Mouse (Mus musculus) gastrocnemius, adult 18-20 months (tissue): ENCODE results near the gene Tmem273. TPM values are rescaled to one million over a fixed set of nuclear protein-coding genes. Genes with fewer than 3 reads are reported as not detected.

Experiments
- DNase-seq: peaks from one replicate; pipeline ENCODE4 v3.0.0; 2021; ENCODE audit warnings: low spot score
- total RNA-seq, 2 experiments: library from RNA; stranded (reverse); gene quantifications; 2 replicates each; pipeline ENCODE4 v1.2.3; 2021

The Tmem273 gene
- total RNA-seq, 2 experiments from 2014 or later = not detected

DNA sequence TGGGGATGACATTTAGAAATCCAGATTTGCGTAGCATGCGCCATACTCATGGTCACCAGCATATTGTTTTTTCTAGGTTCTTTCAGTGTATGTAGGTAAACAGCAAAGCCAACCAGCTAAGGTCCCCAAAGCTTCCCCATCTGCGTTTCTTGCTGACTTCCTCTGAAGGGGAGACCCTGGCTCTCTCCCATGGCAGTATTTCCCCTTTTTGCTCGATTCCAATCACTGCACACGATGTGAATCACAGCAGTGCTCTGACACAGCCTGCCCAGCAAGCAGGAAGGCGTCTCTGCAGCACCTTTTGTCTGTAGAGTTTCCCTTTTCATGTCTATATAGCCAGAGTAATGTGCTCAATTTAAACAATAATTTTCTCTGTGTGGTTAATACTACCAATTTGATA lies 26.7 kb downstream of the Tmem273 start:
- DNase-seq = no peak

DNA sequence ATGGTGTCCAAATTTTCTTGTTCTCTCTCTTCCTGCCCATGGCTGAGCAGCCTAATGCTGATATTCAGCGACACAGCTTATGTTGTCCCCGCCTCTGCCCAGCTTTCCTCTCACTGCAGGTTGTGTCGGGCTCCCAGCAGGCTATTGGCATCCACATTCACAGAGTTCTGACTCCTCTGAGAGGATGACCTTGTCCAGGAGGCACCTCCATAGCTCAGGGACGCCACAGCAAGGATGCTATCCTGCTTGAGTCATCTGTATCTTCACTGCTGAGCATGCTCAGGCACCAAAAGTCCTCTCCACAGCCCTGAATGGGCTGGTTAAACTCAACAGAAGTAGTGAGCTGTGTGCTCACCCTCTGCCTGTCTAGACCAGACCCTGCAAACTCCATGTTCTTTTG lies 29.2 kb downstream of the Tmem273 start:
- no peak for DNase-seq

GRCm38 (mm10) chr14:32816533-32816932 lies 30.8 kb downstream of the Tmem273 start:
- no peak for DNase-seq

DNA sequence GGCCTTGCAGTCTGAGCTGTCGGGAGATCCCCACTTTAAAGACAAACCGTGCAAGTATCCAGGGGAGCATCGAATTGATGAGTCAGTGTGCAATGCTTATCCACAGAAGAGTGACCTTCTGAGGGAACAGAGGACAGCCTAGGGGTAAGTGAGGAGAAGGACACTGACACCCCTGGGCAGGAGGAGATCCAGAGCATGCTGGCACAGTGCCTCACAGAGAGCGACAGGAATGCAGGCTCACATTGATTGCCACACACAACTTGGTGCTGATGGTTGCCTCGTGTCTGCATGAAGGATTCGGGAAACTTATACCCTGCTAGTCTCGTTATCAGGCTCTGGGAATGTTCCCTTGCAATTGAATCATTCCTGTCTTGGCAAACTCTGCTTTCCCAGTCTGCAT lies 31.5 kb downstream of the Tmem273 start:
- DNase-seq = no peak

DNA sequence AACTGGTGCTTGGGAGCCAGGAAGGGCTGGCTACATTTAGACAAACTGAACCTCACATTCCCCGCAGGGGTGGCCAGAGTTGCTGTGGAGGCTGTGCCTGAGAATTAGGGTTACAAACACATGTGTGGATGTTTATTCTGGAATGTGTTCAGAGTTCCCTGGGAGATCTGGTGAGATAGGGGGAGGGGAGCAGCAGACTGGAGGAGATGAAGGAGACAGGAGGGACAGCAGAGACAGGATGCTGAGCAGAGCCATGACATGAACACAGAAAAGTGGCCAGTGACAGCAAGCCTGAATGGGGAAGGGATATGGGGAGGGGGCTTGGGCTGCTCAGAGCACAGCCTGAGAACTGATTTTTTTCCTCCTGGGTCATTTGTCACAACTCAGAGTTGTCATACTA lies 33.5 kb downstream of the Tmem273 start:
- no peak for DNase-seq

GRCm38 (mm10) chr14:32822812-32823211 lies 37.0 kb downstream of the Tmem273 start:
- no peak for DNase-seq

DNA sequence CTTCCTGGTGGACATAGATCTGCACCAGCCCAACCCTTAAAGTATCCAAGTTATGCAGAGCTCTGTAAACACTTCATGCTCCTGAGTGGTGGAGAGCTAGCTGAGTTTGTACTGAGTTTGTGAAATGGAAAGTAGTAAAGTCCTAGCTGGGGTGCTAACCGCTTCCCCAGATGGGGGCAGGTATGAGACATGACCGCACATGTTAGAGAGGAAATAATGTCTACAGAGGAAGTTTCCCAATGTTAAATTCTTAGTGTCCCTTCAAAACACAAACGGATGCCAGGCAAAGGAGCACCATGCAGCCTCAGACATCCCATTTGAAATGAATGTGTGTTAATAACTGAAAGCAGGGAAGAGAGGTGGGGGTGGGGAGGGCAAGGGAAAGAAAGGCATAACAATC lies 38.1 kb downstream of the Tmem273 start:
- DNase-seq = no peak

- DNase-seq = no peak
These were observed 38.7 kb downstream of the Tmem273 start for GRCm38 (mm10) chr14:32824267-32825150.

DNA sequence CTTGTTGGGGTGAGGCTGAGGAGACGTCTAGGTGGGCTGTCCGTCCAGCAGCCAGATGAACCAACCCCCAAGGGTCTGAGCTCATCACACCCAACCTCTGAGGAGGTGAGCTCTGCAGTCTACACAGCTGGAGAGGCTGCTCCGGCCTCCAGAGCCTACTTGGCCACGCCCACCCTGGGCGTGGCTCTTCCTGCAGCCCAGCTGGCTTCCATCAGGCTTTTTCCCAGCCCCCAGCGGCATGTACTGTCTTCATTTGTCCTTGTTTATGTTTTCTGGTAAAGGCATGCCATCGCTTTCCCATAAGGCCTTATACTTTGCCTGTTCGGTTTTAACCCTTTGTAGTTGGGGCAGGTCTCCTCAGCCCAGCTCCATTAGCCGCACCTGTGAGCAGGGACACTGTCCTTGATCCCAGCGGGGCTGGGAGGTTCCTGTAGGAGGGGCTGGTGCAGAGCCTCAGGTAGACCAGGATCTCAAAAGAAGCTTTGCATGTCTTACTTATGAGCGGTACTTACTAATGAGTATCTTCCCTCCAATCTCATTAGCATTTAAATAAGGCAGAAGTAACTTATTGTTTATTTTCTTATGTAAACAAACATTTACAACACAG lies 39.8 kb downstream of the Tmem273 start:
- DNase-seq = peak; percentile 25

GRCm38 (mm10) chr14:32827165-32827564 lies 41.4 kb downstream of the Tmem273 start:
- peak; percentile 73 for DNase-seq

GRCm38 (mm10) chr14:32827994-32828650 lies 42.4 kb downstream of the Tmem273 start:
- DNase-seq = peak; percentile 60

- DNase-seq = no peak
These were observed 48.1 kb downstream of the Tmem273 start, which contains the start of gene Fam170b for GRCm38 (mm10) chr14:32833847-32834246. Gene Fam170b (plus strand): TSS chr14:32833962.

DNA sequence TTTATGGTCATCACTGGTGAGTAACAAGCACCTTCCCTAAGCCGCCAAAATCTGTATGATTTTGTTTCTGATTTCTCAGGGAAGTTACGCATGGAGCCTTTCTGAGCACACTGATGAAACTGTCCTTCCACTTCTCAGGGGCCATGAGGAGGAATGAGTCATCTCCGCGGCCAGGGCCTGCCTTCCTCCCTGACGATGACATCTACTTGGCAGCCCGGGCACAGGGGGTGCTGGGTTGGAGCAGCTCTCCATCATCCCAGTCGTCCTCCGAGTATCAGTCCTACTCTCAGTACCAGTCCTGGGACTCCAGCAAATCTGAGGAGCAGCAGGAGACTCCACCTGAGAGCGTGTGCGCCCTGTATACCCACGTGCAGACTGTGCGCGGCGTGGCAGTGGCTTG lies 49.4 kb downstream of the Tmem273 start:
- no peak for DNase-seq

DNA sequence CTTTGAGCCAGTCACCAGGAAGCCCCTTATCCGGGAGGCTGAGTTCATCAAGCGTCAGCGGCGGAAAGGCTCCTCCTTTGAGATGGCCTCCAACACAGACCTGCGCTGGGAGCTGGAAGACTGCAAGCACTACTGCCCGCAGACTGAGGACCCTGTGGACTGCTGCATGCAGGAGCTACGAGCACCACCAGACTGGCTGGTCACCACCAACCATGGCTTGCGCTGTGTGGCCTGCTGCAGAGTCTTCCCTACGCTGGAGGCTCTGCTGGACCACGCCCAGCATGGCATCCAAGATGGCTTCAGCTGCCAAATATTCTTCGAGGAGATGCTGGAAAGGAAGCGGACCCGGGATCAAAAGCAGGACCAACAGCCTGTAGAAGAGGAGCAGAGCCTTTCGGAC lies 49.8 kb downstream of the Tmem273 start:
- DNase-seq = no peak

- no peak for DNase-seq
These were observed 50.4 kb downstream of the Tmem273 start for GRCm38 (mm10) chr14:32836191-32836590.

DNA sequence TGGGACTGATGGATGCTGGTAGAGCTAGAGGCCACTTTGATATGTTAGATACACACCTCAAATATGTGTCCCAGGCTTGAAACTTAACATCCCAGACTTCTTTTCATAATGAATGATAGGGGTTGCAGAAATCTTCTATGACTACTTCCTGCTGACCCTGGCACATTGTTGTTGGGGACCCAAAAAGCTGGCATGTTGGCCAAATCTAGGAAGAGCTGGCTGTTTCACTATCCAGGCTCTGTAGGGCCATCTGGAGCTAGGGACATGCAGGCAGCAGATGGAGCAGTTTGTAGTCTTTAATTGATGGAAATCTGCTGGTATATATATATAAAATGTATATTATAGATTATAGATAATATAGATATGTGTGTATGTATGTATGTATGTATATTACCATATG lies 56.3 kb downstream of the Tmem273 start:
- DNase-seq = no peak

DNA sequence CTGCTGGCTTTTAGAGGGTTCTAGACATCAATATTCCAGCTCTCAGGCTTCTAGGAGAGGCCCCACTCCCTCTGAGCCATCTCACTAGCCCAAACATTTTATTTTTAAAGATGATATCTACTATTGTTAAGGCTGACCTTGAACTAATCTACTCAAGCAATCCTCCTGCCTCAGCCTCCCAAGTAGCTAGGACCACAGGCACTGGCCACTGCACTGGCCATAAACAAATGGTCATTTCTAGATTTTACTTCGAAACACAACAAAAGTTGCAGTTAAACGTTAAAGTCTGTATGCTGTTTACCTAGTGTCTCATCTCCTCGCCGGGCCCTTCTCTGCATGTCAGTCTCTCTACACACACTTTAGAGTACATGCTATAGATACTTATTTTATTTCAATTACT lies 68.3 kb downstream of the Tmem273 start:
- DNase-seq = no peak

- DNase-seq = no peak
These were observed 70.5 kb downstream of the Tmem273 start for GRCm38 (mm10) chr14:32856246-32856645.

DNA sequence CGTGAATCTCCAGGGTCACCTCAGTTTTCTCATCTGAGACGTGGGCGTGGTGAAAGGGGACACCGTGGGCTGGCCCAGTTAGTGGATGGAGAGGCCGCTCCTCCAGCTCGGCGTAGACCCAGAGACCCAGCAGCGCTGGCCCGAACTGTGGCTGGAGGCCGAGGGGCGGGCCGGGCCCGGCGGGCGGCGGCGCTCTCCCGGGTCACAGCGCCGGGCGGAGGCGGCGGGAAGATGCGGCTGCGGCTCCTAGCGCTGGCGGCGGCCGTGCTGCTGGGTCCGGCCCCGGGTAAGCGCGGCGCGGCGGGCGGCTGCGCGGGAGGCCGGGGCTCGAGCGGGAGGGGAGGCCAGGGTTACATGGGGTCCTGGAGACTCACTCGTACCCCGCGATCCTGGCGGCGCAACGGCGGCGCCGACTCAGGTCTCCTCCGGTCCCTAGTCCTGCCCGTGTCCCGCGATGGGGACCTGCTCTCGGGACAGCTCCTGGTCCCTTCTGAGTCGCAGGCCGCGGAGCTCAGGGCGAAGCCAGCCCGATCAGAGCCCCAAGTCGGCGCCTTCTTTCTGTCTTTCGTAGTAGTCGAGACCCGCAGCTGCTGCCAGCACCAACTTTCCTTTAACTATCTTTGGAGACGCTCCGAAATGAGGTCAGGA lies 71.0 kb downstream of the Tmem273 start, which contains the start of gene Vstm4:
Gene Vstm4, plus strand, starts transcription at position 76 of the 648 bp plus-strand sequence.
- peak; percentile 74 for DNase-seq

GRCm38 (mm10) chr14:32858361-32858760 lies 72.6 kb downstream of the Tmem273 start:
- no peak for DNase-seq

DNA sequence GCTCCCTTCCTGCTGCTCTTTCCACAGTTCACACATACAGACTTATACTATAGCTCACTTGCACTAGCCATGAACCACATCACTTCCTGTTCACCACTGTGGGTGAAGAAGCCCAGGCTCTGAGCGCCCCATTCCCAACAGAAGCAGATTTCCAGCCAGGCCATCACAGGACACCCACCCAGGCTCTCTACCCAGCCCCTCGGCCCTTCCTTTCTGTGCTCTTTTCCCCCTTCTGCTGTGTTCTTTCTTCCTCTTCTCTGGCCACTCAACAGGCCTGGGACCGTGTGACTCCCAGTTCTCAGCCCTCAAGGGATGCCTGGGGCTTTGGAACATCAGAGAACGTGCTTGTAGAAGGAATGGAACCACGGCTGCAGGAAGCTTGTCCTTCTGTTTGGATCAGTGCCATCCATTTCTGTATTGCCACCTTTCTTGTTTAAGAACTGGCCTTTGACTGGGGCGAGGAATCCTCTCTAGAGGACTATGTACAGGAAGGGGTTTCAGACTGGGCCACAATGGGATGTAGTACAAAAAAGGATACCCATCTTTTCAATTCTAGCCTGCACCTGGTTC lies 73.3 kb downstream of the Tmem273 start:
- DNase-seq = no peak
